Mouse (Mus musculus): ENCODE results near the gene Tram2. TPM values are rescaled to one million over a fixed set of nuclear protein-coding genes. Genes with fewer than 3 reads are reported as not detected.

Gene Tram2
- polyA plus RNA-seq, 1 experiment from 2014 or later, result 6.9 TPM

DNA sequence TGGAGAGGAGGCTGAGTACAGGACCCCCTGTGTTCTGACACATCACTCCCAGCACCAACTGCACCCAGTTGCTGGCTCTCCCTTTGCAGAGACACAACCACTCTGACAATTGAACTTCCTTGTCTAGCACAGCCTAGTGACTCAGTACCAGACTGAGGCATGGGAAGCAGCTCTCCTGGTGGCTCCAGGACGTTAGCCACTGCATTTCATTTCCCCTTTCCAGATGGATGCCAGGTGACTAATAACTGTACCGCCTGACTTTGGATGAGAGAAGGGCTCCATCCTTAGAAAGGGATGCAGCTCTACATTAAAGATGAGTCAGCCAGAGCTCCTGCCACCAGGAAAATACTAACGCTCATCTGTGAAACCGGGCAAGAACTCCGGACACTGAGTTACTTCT is 7.3 kb upstream of the Tram2 start:
- no peak overlapping the region for H3K27ac ChIP-seq (ENCODE audit: low read depth, low read length)
- H3K4me1 ChIP-seq (ENCODE audit: control insufficient read depth, insufficient read depth, low read length), result no peaks in the 10 kb centered on the region
- 87% methylated on average over 5 of the region's 5 CpGs for WGBS
- no peaks in the 10 kb centered on the region for H3K36me3 ChIP-seq (ENCODE audit: control insufficient read depth, insufficient read depth, low read length)
- no peaks in the 10 kb centered on the region for H3K9me3 ChIP-seq (ENCODE audit: control insufficient read depth, low read length)
- DNase-seq (ENCODE audit: low spot score) (no peak), ATAC-seq (ENCODE audit: insufficient read depth, low FRiP score, low TSS enrichment) (no peak)
- no peak overlapping the region for H3K9ac ChIP-seq (ENCODE audit: low read length)
- H3K4me2 ChIP-seq (ENCODE audit: low read depth), result no peak overlapping the region
- H3K27me3 ChIP-seq (ENCODE audit: control insufficient read depth, insufficient read depth, low read length), result no peaks in the 10 kb centered on the region
- no peak overlapping the region for H3K4me3 ChIP-seq (ENCODE audit: low read depth, low read length)

DNA sequence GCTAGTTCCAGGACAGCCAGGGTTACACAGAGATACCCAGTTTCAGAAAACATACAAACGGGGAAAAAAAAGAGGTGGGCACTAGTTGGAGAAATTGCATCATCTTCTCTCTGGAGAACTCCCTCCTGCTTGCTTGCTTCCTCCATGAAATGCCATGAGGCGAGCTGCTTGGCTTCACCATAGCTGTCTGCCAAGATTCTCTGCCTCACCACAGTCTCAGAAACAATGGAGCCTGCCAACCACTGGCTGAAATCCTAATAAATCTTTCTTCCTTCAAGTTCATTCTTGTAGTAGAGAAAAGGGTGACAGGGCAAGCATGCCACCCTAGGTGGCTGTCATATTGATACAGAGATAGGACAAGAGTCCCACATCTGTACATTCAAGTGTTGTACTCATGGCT is 5.6 kb upstream of the Tram2 start:
- H3K4me2 ChIP-seq (ENCODE audit: low read depth), result no peak overlapping the region
- H3K27me3 ChIP-seq (ENCODE audit: control insufficient read depth, insufficient read depth, low read length), result no peaks in the 10 kb centered on the region
- no peaks in the 10 kb centered on the region for H3K9me3 ChIP-seq (ENCODE audit: control insufficient read depth, low read length)
- DNase-seq (ENCODE audit: low spot score) (no peak), ATAC-seq (ENCODE audit: insufficient read depth, low FRiP score, low TSS enrichment) (no peak)
- H3K4me1 ChIP-seq (ENCODE audit: control insufficient read depth, insufficient read depth, low read length), result no peaks in the 10 kb centered on the region
- H3K9ac ChIP-seq (ENCODE audit: low read length), result no peak overlapping the region
- H3K36me3 ChIP-seq (ENCODE audit: control insufficient read depth, insufficient read depth, low read length), result no peaks in the 10 kb centered on the region
- WGBS, result 70% methylated on average over 2 of the region's 2 CpGs
- H3K4me3 ChIP-seq (ENCODE audit: low read depth, low read length), result no peak overlapping the region
- H3K27ac ChIP-seq (ENCODE audit: low read depth, low read length), result no peak overlapping the region

DNA sequence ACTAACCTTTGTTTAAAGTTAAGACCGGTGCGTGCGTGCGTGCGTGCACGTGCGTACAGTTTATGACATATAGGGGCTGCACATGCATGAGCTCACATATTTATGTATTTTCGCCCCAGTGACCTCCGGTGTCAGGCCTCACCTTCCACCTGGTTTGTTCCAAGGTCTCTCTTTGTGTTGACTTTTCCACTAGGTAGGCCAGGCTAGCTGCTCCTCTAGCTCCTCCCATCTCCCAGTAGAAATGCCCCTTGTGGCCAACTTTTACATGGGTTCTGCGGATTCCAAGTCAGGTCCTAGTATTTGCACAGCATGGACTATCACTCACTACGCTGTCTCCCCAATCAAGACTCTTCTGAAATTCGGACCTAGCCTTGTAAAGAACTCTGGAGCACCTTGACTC is 1.3 kb upstream of the Tram2 start:
- Histone ChIP-seq H3K4me2 (ENCODE audit: low read depth) (no peak overlapping the region), H3K4me1 (ENCODE audit: control insufficient read depth, insufficient read depth, low read length) (peaks cover 11% of the 10 kb centered on the region), H3K27ac (ENCODE audit: low read depth, low read length) (no peak overlapping the region), H3K9ac (ENCODE audit: low read length) (no peak overlapping the region), H3K27me3 (ENCODE audit: control insufficient read depth, insufficient read depth, low read length) (no peaks in the 10 kb centered on the region), H3K9me3 (ENCODE audit: control insufficient read depth, low read length) (no peaks in the 10 kb centered on the region), H3K4me3 (ENCODE audit: low read depth, low read length) (no peak overlapping the region), H3K36me3 (ENCODE audit: control insufficient read depth, insufficient read depth, low read length) (no peaks in the 10 kb centered on the region)
- ATAC-seq (ENCODE audit: insufficient read depth, low FRiP score, low TSS enrichment) (no peak), DNase-seq (ENCODE audit: low spot score) (no peak)
- 90% methylated on average over 12 of the region's 12 CpGs for WGBS

DNA sequence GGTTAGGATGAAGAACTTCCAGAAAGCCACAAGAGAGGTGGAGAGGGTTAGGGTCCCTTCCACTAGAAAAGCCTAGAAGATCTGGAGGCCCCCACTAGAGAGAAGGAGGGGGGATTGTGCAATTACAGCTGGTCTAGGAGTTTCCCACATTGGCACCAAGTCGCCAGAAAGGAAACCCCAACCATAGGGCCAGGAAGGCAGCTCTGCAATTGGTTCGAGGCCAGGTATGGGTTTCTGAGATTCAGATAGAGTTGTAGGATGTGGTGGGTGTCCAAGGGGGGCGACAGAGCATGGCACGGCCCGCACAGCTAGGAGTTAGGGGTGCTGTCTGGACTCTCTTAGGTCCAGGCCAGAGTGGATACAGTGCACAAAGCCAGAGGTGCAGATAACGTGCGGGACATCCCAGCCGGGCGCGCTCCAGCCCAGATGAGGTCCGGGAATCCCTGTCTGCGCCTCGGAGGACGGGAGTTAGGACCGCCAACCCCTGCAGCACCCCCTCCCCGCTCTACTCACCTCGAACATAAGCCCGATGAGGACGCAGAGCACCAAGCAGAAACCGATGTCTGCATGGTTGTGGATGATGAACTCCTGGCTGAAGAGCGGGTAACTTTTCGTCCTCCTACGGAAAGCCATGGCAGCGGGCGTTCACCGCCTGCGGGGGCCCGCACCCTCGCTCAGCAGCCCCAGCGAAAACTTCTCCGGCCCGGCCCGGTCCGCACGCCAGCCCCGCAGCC is 381 bp downstream of the Tram2 start:
- Histone ChIP-seq H3K4me2 (ENCODE audit: low read depth) (peak overlapping the region; percentile 62), H3K27me3 (ENCODE audit: control insufficient read depth, insufficient read depth, low read length) (no peaks in the 10 kb centered on the region), H3K4me1 (ENCODE audit: control insufficient read depth, insufficient read depth, low read length) (peaks cover 17% of the 10 kb centered on the region), H3K27ac (ENCODE audit: low read depth, low read length) (no peak overlapping the region), H3K9ac (ENCODE audit: low read length) (peak overlapping the region; percentile 65), H3K4me3 (ENCODE audit: low read depth, low read length) (peak overlapping the region; percentile 55), H3K36me3 (ENCODE audit: control insufficient read depth, insufficient read depth, low read length) (no peaks in the 10 kb centered on the region), H3K9me3 (ENCODE audit: control insufficient read depth, low read length) (no peaks in the 10 kb centered on the region)
- DNase-seq (ENCODE audit: low spot score) (no peak), ATAC-seq (ENCODE audit: insufficient read depth, low FRiP score, low TSS enrichment) (peak; percentile 64)
- WGBS, result 1% methylated on average over 36 of the region's 36 CpGs

DNA sequence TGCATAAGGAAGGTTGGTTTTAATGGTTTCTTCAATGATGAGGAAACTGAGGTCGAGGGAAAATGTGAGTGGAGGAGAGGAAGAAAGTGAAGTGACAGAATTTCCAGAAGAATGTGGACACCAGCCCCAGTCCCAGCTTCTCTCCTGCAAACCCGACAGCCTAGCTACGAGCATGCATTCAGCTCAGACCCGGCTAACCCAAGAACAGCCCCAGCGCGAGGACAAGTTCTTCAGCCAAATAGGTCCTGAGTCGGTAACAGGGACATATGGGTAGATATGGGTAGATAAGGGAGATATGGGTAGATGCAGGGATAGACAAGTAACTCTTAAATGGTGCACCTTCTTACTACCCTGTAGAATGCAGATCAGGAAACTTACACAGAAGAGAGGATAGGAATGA is 1.4 kb downstream of the Tram2 start:
- Histone ChIP-seq H3K9me3 (ENCODE audit: control insufficient read depth, low read length) (no peaks in the 10 kb centered on the region), H3K27ac (ENCODE audit: low read depth, low read length) (no peak overlapping the region), H3K36me3 (ENCODE audit: control insufficient read depth, insufficient read depth, low read length) (no peaks in the 10 kb centered on the region), H3K4me3 (ENCODE audit: low read depth, low read length) (no peak overlapping the region), H3K4me1 (ENCODE audit: control insufficient read depth, insufficient read depth, low read length) (peaks cover 18% of the 10 kb centered on the region), H3K9ac (ENCODE audit: low read length) (no peak overlapping the region), H3K27me3 (ENCODE audit: control insufficient read depth, insufficient read depth, low read length) (no peaks in the 10 kb centered on the region), H3K4me2 (ENCODE audit: low read depth) (peak overlapping the region; percentile 62; the same call in 1 of the 2 replicates)
- ATAC-seq (ENCODE audit: insufficient read depth, low FRiP score, low TSS enrichment), result no peak
- WGBS, result 82% methylated on average over 7 of the region's 7 CpGs
- no peak for DNase-seq (ENCODE audit: low spot score)

DNA sequence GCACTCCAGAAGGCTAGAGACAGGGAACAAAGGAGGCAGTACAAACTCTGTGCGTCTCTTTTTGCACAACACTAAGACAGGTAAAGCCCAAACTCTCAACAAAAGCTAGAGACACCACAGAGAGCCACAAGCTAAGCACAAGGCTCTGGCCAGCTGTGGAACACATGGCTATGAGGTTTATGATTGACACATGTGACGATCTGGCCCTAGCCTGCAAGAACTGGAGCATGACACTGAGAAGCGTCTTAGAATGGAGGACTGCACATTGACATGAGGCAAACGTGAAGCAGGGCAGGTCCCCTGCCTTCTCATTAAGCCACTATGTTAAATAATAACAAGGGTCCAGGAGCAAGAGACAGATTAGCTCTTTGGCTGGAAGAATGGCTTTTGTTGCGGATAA is 1.8 kb downstream of the Tram2 start:
- H3K4me1 ChIP-seq (ENCODE audit: control insufficient read depth, insufficient read depth, low read length), result peaks cover 18% of the 10 kb centered on the region
- no peak overlapping the region for H3K4me3 ChIP-seq (ENCODE audit: low read depth, low read length)

DNA sequence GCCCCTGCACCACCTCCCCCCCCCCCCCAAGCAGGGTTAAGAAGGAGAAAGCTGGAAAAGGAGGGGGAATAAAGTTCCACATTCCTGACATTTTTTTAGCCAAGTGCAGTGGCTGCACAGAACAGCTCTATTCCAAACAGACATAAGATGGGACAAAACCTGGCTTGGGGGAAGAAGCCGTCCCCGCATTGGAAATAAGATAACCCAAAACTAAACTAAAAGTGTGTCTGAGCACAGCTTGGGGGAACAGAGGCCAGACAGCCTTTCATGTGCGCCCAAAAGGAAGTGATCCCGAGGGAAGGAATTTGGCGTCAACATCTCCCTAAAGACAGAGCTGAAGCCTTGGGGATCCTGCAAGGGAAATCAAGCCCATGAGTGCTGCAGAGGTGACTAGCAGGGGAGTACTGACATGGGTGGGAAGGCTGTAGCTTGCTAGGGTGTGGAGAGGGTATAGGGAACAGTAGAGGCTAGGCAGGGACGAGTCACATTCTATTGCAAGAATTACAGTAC is 3.0 kb downstream of the Tram2 start:
- ATAC-seq (ENCODE audit: insufficient read depth, low FRiP score, low TSS enrichment) (no peak), DNase-seq (ENCODE audit: low spot score) (no peak)
- Histone ChIP-seq H3K27ac (ENCODE audit: low read depth, low read length) (no peak overlapping the region), H3K27me3 (ENCODE audit: control insufficient read depth, insufficient read depth, low read length) (no peaks in the 10 kb centered on the region), H3K4me3 (ENCODE audit: low read depth, low read length) (no peak overlapping the region), H3K9ac (ENCODE audit: low read length) (no peak overlapping the region), H3K4me2 (ENCODE audit: low read depth) (peak overlapping the region; percentile 17; the same call in 1 of the 2 replicates), H3K36me3 (ENCODE audit: control insufficient read depth, insufficient read depth, low read length) (no peaks in the 10 kb centered on the region), H3K4me1 (ENCODE audit: control insufficient read depth, insufficient read depth, low read length) (peaks cover 18% of the 10 kb centered on the region), H3K9me3 (ENCODE audit: control insufficient read depth, low read length) (no peaks in the 10 kb centered on the region)
- 29% methylated on average over 6 of the region's 6 CpGs for WGBS

More for the DNA sequence above, 1.8 kb downstream of the Tram2 start:
- H3K9ac ChIP-seq (ENCODE audit: low read length), result no peak overlapping the region
- H3K36me3 ChIP-seq (ENCODE audit: control insufficient read depth, insufficient read depth, low read length), result no peaks in the 10 kb centered on the region
- peak overlapping the region; percentile 62; the same call in 1 of the 2 replicates for H3K4me2 ChIP-seq (ENCODE audit: low read depth)
- no peak for ATAC-seq (ENCODE audit: insufficient read depth, low FRiP score, low TSS enrichment)
- DNase-seq (ENCODE audit: low spot score), result no peak
- 63% methylated on average over 5 of the region's 5 CpGs for WGBS
- no peak overlapping the region for H3K27ac ChIP-seq (ENCODE audit: low read depth, low read length)
- no peaks in the 10 kb centered on the region for H3K27me3 ChIP-seq (ENCODE audit: control insufficient read depth, insufficient read depth, low read length)
- no peaks in the 10 kb centered on the region for H3K9me3 ChIP-seq (ENCODE audit: control insufficient read depth, low read length)

DNA sequence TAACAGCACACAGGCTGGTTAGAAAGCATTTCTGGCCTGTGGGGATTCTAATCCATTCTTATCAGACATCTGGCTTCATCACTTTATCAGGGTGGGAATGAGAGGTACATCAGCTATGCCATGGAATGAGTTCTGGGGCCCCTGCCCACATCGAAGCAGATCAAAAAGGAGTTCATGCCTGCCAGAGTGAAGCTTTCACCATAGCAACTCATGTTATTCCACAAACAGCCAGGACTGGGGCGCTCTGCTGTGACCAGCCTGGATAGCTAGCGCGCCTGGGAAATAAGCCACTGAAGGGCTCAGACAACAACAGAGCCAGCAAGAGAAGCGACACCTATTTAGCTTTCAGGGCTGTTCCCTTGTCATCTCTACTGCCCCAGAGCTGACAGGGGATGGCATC is 4.8 kb downstream of the Tram2 start:
- Histone ChIP-seq H3K9me3 (ENCODE audit: control insufficient read depth, low read length) (no peaks in the 10 kb centered on the region), H3K4me3 (ENCODE audit: low read depth, low read length) (no peak overlapping the region), H3K27me3 (ENCODE audit: control insufficient read depth, insufficient read depth, low read length) (no peaks in the 10 kb centered on the region), H3K9ac (ENCODE audit: low read length) (no peak overlapping the region), H3K27ac (ENCODE audit: low read depth, low read length) (no peak overlapping the region), H3K4me1 (ENCODE audit: control insufficient read depth, insufficient read depth, low read length) (peaks cover 18% of the 10 kb centered on the region), H3K36me3 (ENCODE audit: control insufficient read depth, insufficient read depth, low read length) (no peaks in the 10 kb centered on the region), H3K4me2 (ENCODE audit: low read depth) (no peak overlapping the region)
- peak; percentile 51 for DNase-seq (ENCODE audit: low spot score)
- ATAC-seq (ENCODE audit: insufficient read depth, low FRiP score, low TSS enrichment), result peak; percentile 17; the same call in 1 of the 2 replicates
- 57% methylated on average over 5 of the region's 5 CpGs for WGBS

DNA sequence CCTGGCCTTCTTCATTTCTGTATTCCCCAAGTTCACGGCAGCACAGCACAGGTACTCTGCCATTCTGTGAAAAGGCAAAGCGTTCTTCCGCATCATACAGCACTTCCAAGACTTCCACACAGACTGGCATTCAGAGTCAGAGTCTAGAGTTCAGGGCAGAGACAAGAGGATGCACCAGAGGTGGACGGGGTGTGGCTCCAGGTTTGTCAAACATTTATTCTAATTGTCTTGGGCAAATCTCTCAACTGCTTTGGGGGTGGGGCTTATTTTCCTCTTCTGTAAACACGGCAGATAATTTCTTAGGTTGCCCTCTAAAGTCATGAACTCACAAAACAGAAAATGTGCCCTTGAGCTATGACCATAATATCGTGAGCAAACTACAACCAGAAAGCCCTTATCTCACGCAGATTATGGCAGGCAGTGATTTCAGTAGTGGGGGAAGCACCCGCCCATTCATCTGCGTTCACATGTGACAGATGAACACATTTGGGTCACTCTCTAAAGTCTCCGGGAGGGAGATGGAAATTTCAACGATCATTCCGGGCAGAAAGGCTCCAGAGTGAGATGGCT is 6.1 kb downstream of the Tram2 start:
- no peak overlapping the region for H3K4me2 ChIP-seq (ENCODE audit: low read depth)
- no peak overlapping the region for H3K4me3 ChIP-seq (ENCODE audit: low read depth, low read length)
- DNase-seq (ENCODE audit: low spot score), result no peak
- ATAC-seq (ENCODE audit: insufficient read depth, low FRiP score, low TSS enrichment), result no peak
- H3K27ac ChIP-seq (ENCODE audit: low read depth, low read length), result no peak overlapping the region
- 89% methylated on average over 12 of the region's 12 CpGs for WGBS
- H3K9ac ChIP-seq (ENCODE audit: low read length), result no peak overlapping the region
- H3K27me3 ChIP-seq (ENCODE audit: control insufficient read depth, insufficient read depth, low read length), result no peaks in the 10 kb centered on the region
- H3K9me3 ChIP-seq (ENCODE audit: control insufficient read depth, low read length), result no peaks in the 10 kb centered on the region
- no peaks in the 10 kb centered on the region for H3K36me3 ChIP-seq (ENCODE audit: control insufficient read depth, insufficient read depth, low read length)
- H3K4me1 ChIP-seq (ENCODE audit: control insufficient read depth, insufficient read depth, low read length), result peaks cover 15% of the 10 kb centered on the region

Measured in neural tube, embryonic 11.5 days (tissue).